Mouse (Mus musculus) heart, postnatal 0 days (tissue): ENCODE data around the gene Vmn1r16.

ENCODE experiments used
- CTCF ChIP-seq: IDR thresholded peaks from 2 replicates; pipeline ENCODE4 v1.5.1; 2016; ENCODE audit warnings: antibody characterized with exemption, control low read depth, low read depth
- EP300 ChIP-seq: IDR thresholded peaks from 2 replicates; pipeline ENCODE4 v1.6.1; 2016; ENCODE audit warnings: antibody characterized with exemption, low read depth

- no peak for TF ChIP-seq CTCF
- TF ChIP-seq EP300, result no peak
Observed at GRCm38 (mm10) chr6:57278952-57279351, 50.3 kb downstream of the Vmn1r16 start.
